Mouse (Mus musculus) midbrain, embryonic 14.5 days (tissue): ENCODE data around the gene 4931428F04Rik. TPM values are rescaled to one million over a fixed set of nuclear protein-coding genes. Genes with fewer than 3 reads are reported as not detected.

ENCODE experiments used
- ATAC-seq: fragments of 200-750 bp; cut with Nextera tagmentation; 2 replicates; pipeline ENCODE4 v1.8.0; 2017; ENCODE audit warnings: moderate number of reproducible peaks, moderate library complexity; ENCODE audit not compliant: low FRiP score, low TSS enrichment
- DNase-seq: peaks from one replicate; pipeline ENCODE4 v3.0.0-alpha.2; 2015
- H3K27ac ChIP-seq: fragments of 300-500 bp; sonication (generic); replicated peaks from 2 replicates; pipeline ENCODE4 v1.5.1; 2014; ENCODE audit warnings: mild to moderate bottlenecking, low read depth, low read length, moderate library complexity
- H3K27me3 ChIP-seq: fragments of 300-500 bp; sonication (generic); 2 replicates; pipeline ENCODE4 v1.6.1; 2014; ENCODE audit warnings: low read length, control low read depth, mixed read lengths; ENCODE audit not compliant: control insufficient read depth, insufficient read depth
- H3K36me3 ChIP-seq: fragments of 300-500 bp; sonication (generic); 2 replicates; pipeline ENCODE4 v1.6.1; 2014; ENCODE audit warnings: low read length, control low read depth; ENCODE audit not compliant: control insufficient read depth, insufficient read depth
- H3K4me1 ChIP-seq: fragments of 300-500 bp; sonication (generic); 2 replicates; pipeline ENCODE4 v1.6.1; 2014; ENCODE audit warnings: mild to moderate bottlenecking, antibody characterized with exemption, low read length, control low read depth; ENCODE audit not compliant: control insufficient read depth, insufficient read depth
- H3K4me2 ChIP-seq: fragments of 300-500 bp; sonication (generic); 2 replicates; pipeline ENCODE4 v1.6.1; 2014; ENCODE audit warnings: mild to moderate bottlenecking, low read length, moderate library complexity
- H3K4me3 ChIP-seq: fragments of 300-500 bp; sonication (generic); replicated peaks from 2 replicates; pipeline ENCODE4 v1.5.1; 2014; ENCODE audit warnings: low read depth, low read length
- H3K9ac ChIP-seq: fragments of 300-500 bp; sonication (generic); replicated peaks from 2 replicates; pipeline ENCODE4 v1.6.1; 2014; ENCODE audit warnings: mild to moderate bottlenecking, low read length, moderate library complexity
- H3K9me3 ChIP-seq: fragments of 300-500 bp; sonication (generic); 2 replicates; pipeline ENCODE4 v1.6.1; 2016; ENCODE audit warnings: low read length, control low read depth, mixed read lengths; ENCODE audit not compliant: control insufficient read depth
- WGBS: fragments of 180-500 bp; shearing (Covaris S2); extraction: QIAGEN DNeasy Blood & Tissue Kit; methylation state at CpG from one replicate; pipeline ENCODE4 v1.1.7; 2014; 5-methylcytosine and 5-hydroxymethylcytosine counted together
- polyA plus RNA-seq: library from polyadenylated mRNA; unstranded; fragments of >200 nt; fragmentation: Nextera tagmentation; extraction: Ambion mirVana; gene quantifications from 2 replicates; pipeline ENCODE4 v1.2.1, GENCODE M21; 2014

Gene 4931428F04Rik
- polyA plus RNA-seq, 1 experiment from 2014 or later, result 98.8 TPM

GRCm38 (mm10) chr8:105288231-105288630 lies 1.4 kb downstream of the 4931428F04Rik start:
- H3K9me3 ChIP-seq, result no peaks in the 10 kb centered on the region
- peaks cover 10% of the 10 kb centered on the region; the same call in 1 of the 2 replicates for H3K27me3 ChIP-seq
- peaks cover 20% of the 10 kb centered on the region for H3K36me3 ChIP-seq
- ATAC-seq, result no peak
- DNase-seq, result no peak
- H3K27ac ChIP-seq, result peak overlapping the region; percentile 94
- 87% methylated on average over 5 of the region's 5 CpGs for WGBS
- H3K4me2 ChIP-seq, result peak overlapping the region; percentile 67
- H3K4me1 ChIP-seq, result peaks cover 42% of the 10 kb centered on the region
- peak overlapping the region; percentile 66 for H3K9ac ChIP-seq
- peak overlapping the region; percentile 49 for H3K4me3 ChIP-seq

DNA sequence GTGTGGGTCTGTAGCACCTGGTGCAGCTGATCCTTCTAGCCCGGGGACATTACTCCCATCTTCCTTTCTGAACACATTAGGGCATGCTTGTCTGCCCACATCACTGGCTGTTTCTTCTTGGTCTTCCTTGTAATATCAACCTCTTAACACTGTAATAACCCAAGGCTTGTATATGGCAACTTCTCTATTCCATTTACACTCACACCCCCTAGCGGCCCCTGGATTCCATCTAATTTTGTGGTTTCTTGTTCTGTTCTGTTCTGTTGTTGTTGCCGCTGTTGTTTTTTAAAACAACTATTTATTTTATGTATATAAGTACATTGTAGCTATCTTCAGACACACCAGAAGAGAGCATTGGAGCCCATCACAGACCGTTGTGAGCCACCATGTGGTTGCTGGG lies 2.8 kb downstream of the 4931428F04Rik start:
- WGBS, result 88% methylated on average over 4 of the region's 4 CpGs
- H3K27ac ChIP-seq, result no peak overlapping the region
- H3K36me3 ChIP-seq, result peaks cover 34% of the 10 kb centered on the region
- H3K9me3 ChIP-seq, result no peaks in the 10 kb centered on the region
- DNase-seq (no peak), ATAC-seq (no peak)
- H3K4me3 ChIP-seq, result no peak overlapping the region
- peaks cover 42% of the 10 kb centered on the region for H3K4me1 ChIP-seq
- H3K27me3 ChIP-seq, result peaks cover 10% of the 10 kb centered on the region; the same call in 1 of the 2 replicates
- H3K9ac ChIP-seq, result peak overlapping the region; percentile 20; the same call in 1 of the 2 replicates
- H3K4me2 ChIP-seq, result peak overlapping the region; percentile 67

GRCm38 (mm10) chr8:105285514-105285913 lies 4.2 kb downstream of the 4931428F04Rik start:
- Histone ChIP-seq H3K27ac (no peak overlapping the region), H3K4me2 (peak overlapping the region; percentile 17; the same call in 1 of the 2 replicates), H3K4me3 (no peak overlapping the region), H3K27me3 (peaks cover 3% of the 10 kb centered on the region; the same call in 1 of the 2 replicates), H3K9ac (no peak overlapping the region), H3K9me3 (no peaks in the 10 kb centered on the region), H3K4me1 (peaks cover 39% of the 10 kb centered on the region), H3K36me3 (peaks cover 44% of the 10 kb centered on the region)
- ATAC-seq (no peak), DNase-seq (no peak)
- 52% methylated on average over 12 of the region's 12 CpGs for WGBS

GRCm38 (mm10) chr8:105283074-105283473 lies 6.6 kb downstream of the 4931428F04Rik start:
- H3K4me2 ChIP-seq, result no peak overlapping the region
- H3K27me3 ChIP-seq, result peaks cover 19% of the 10 kb centered on the region; the same call in 1 of the 2 replicates
- WGBS, result 24% methylated on average over 23 of the region's 23 CpGs
- H3K9me3 ChIP-seq, result no peaks in the 10 kb centered on the region
- no peak overlapping the region for H3K9ac ChIP-seq
- peaks cover 53% of the 10 kb centered on the region for H3K36me3 ChIP-seq
- DNase-seq (peak; percentile 44), ATAC-seq (no peak)
- H3K4me1 ChIP-seq, result peaks cover 34% of the 10 kb centered on the region
- no peak overlapping the region for H3K27ac ChIP-seq
- H3K4me3 ChIP-seq, result no peak overlapping the region

- Histone ChIP-seq H3K9ac (no peak overlapping the region), H3K4me3 (no peak overlapping the region), H3K27ac (no peak overlapping the region), H3K4me1 (peaks cover 26% of the 10 kb centered on the region), H3K27me3 (peaks cover 27% of the 10 kb centered on the region), H3K9me3 (no peaks in the 10 kb centered on the region), H3K4me2 (no peak overlapping the region), H3K36me3 (peaks cover 53% of the 10 kb centered on the region)
- ATAC-seq, result no peak
- 91% methylated on average over 4 of the region's 4 CpGs for WGBS
- no peak for DNase-seq
Observed at GRCm38 (mm10) chr8:105282239-105282638, 7.4 kb downstream of the 4931428F04Rik start.

DNA sequence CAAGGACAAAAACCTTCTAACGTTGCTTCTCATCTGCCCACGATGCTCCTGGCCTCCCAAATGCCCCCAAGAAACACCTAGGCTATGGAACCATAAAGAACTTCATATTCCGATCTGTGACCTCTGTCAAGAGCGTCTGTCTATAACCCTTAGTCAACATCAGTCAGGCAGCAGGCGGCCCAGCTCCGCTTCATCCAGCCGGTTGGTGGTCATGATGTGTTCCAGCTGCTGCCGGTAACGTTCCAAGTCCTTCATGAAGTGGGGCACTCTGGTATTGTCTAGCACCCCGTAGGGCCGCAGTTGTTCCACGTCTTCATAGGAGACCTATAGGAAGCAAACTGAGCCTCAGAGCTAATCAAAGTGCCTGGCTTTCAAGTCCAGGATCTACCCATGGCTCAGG lies 7.8 kb downstream of the 4931428F04Rik start:
- no peak overlapping the region for H3K4me3 ChIP-seq
- peaks cover 53% of the 10 kb centered on the region for H3K36me3 ChIP-seq
- no peak overlapping the region for H3K27ac ChIP-seq
- H3K4me1 ChIP-seq, result peaks cover 22% of the 10 kb centered on the region
- DNase-seq (no peak), ATAC-seq (no peak)
- no peak overlapping the region for H3K9ac ChIP-seq
- H3K27me3 ChIP-seq, result peaks cover 31% of the 10 kb centered on the region
- 90% methylated on average over 12 of the region's 12 CpGs for WGBS
- no peak overlapping the region for H3K4me2 ChIP-seq
- no peaks in the 10 kb centered on the region for H3K9me3 ChIP-seq

- Histone ChIP-seq H3K4me1 (peaks cover 18% of the 10 kb centered on the region; the same call in 1 of the 2 replicates), H3K4me2 (no peak overlapping the region), H3K4me3 (no peak overlapping the region), H3K36me3 (peaks cover 52% of the 10 kb centered on the region), H3K27me3 (peaks cover 39% of the 10 kb centered on the region), H3K9me3 (no peaks in the 10 kb centered on the region), H3K27ac (no peak overlapping the region), H3K9ac (no peak overlapping the region)
- DNase-seq, result no peak
- WGBS, result 62% methylated on average over 3 of the region's 3 CpGs
- no peak for ATAC-seq
Observed at GRCm38 (mm10) chr8:105280567-105280966, 9.1 kb downstream of the 4931428F04Rik start.

DNA sequence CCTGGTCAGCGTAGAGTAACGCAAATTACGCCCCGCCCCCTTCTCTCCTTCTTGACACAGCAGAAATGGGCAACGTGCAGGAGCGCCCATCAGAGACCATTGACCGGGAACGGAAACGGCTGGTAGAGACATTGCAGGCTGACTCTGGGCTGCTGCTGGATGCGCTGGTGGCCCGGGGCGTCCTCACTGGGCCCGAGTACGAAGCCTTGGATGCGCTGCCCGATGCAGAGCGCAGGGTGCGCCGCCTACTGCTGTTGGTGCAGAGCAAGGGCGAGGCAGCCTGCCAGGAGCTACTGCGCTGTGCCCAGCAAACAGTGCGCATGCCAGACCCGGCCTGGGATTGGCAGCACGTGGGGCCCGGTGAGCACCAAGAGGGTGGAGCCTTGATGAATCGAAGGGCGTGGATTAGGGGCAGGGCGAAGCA lies 10.7 kb downstream of the 4931428F04Rik start:
- 3% methylated on average over 28 of the region's 28 CpGs for WGBS
- Histone ChIP-seq H3K4me2 (peak overlapping the region; percentile 46), H3K9me3 (no peaks in the 10 kb centered on the region), H3K4me1 (peaks cover 18% of the 10 kb centered on the region; the same call in 1 of the 2 replicates), H3K4me3 (no peak overlapping the region), H3K36me3 (peaks cover 39% of the 10 kb centered on the region), H3K9ac (0 out of 2 replicates have a peak overlapping the region, but pooled peaks have one; percentile 20), H3K27me3 (peaks cover 56% of the 10 kb centered on the region), H3K27ac (no peak overlapping the region)
- ATAC-seq (peak; percentile 56), DNase-seq (peak; percentile 73)
